Mouse (Mus musculus) neural tube, embryonic 15.5 days (tissue): ENCODE measurements at regions not wholly inside any gene's neighbourhood (a gene's known extent, or its start where the extent isn't known, plus 50 kb on each side); places are given as distances from the start of the nearest gene placed in this dataset.

Source experiments
- ATAC-seq: fragments of 200-750 bp; cut with Nextera tagmentation; 2 replicates; pipeline ENCODE4 v1.8.0; 2017; ENCODE audit warnings: mild to moderate bottlenecking, moderate TSS enrichment, moderate library complexity; ENCODE audit not compliant: low FRiP score
- H3K27ac ChIP-seq: fragments of 300-500 bp; sonication (generic); replicated peaks from 2 replicates; pipeline ENCODE4 v1.5.1; 2015; ENCODE audit warnings: mild to moderate bottlenecking, inconsistent platforms
- H3K27me3 ChIP-seq: fragments of 300-500 bp; sonication (generic); replicated peaks from 2 replicates; pipeline ENCODE4 v1.6.1; 2015; ENCODE audit warnings: inconsistent platforms
- H3K36me3 ChIP-seq: fragments of 300-500 bp; sonication (generic); 2 replicates; pipeline ENCODE4 v1.6.1; 2015; ENCODE audit warnings: inconsistent platforms
- H3K4me1 ChIP-seq: fragments of 300-500 bp; sonication (generic); 2 replicates; pipeline ENCODE4 v1.6.1; 2015; ENCODE audit warnings: inconsistent platforms
- H3K4me2 ChIP-seq: fragments of 300-500 bp; sonication (generic); 2 replicates; pipeline ENCODE4 v1.6.1; 2015; ENCODE audit warnings: inconsistent platforms, mild to moderate bottlenecking, moderate library complexity
- H3K4me3 ChIP-seq: fragments of 300-500 bp; sonication (generic); replicated peaks from 2 replicates; pipeline ENCODE4 v1.5.1; 2015; ENCODE audit warnings: mild to moderate bottlenecking, inconsistent platforms
- H3K9ac ChIP-seq: fragments of 300-500 bp; sonication (generic); replicated peaks from 2 replicates; pipeline ENCODE4 v1.6.1; 2015; ENCODE audit warnings: mild to moderate bottlenecking, inconsistent platforms
- H3K9me3 ChIP-seq: fragments of 300-500 bp; sonication (generic); replicated peaks from 2 replicates; pipeline ENCODE4 v1.6.1; 2016; ENCODE audit warnings: inconsistent platforms
- WGBS: fragments of 180-500 bp; shearing (Covaris S2); methylation state at CpG from one replicate; pipeline ENCODE4 v1.1.7; 2015; ENCODE audit warnings: mixed read lengths; 5-methylcytosine and 5-hydroxymethylcytosine counted together

- peak overlapping the region; percentile 19 for H3K4me2 ChIP-seq
- H3K27me3 ChIP-seq: no peaks in the 10 kb centered on the region
- H3K27ac ChIP-seq: peak overlapping the region; percentile 77
- peaks cover 10% of the 10 kb centered on the region for H3K4me1 ChIP-seq
- no peak overlapping the region for H3K9ac ChIP-seq
- WGBS: 20% methylated on average over 11 of the region's 11 CpGs
- ATAC-seq: peak; percentile 91
- no peaks in the 10 kb centered on the region for H3K9me3 ChIP-seq
- H3K36me3 ChIP-seq: no peaks in the 10 kb centered on the region
- no peak overlapping the region for H3K4me3 ChIP-seq
Measured at GRCm38 (mm10) chr13:84565644-84566532, 343.8 kb downstream of the Tmem161b start.

DNA sequence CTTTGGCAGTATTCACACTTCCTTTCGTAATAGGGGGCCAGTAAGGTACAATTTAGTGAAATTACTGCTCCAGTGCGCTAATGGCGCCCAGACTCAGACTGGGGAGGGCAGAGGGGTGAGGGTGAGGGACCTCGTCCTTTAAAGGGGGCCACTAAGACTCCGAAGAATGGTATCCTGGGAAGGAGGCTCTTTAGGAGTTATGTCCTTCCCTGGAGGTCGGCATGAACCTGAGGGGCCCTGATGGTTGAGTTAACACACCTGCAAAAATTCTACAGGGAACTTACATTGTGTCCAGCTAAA is 344.4 kb downstream of the Tmem161b start:
- WGBS: 16% methylated on average over 6 of the region's 6 CpGs
- H3K9ac ChIP-seq: no peak overlapping the region
- ATAC-seq: no peak
- no peak overlapping the region for H3K4me3 ChIP-seq
- no peaks in the 10 kb centered on the region for H3K27me3 ChIP-seq
- peak overlapping the region; percentile 77 for H3K27ac ChIP-seq
- peaks cover 10% of the 10 kb centered on the region for H3K4me1 ChIP-seq
- peak overlapping the region; percentile 19; the same call in 1 of the 2 replicates for H3K4me2 ChIP-seq
- H3K36me3 ChIP-seq: no peaks in the 10 kb centered on the region
- H3K9me3 ChIP-seq: no peaks in the 10 kb centered on the region

DNA sequence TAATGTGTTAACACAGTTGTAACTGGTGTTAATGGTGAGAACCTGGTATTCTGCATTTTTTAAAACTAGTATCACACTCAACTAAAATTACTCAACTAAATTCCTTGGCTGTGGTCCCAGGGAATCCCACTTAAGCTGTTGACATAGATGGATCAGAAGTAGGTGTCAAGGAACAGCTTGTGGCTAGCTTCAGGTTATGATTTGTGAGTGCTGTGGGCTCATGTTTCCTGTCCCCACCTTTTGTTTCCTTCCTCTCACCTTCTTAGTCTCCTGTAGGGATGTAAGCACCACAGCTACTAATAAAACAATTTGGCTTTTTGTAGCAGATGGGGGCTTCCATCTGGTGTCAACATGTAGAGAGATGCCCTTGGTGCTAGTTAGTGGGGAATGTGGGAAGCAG is 347.3 kb downstream of the Tmem161b start:
- H3K4me1 ChIP-seq: peaks cover 10% of the 10 kb centered on the region
- H3K27me3 ChIP-seq: no peaks in the 10 kb centered on the region
- H3K4me3 ChIP-seq: no peak overlapping the region
- H3K36me3 ChIP-seq: no peaks in the 10 kb centered on the region
- no peak overlapping the region for H3K27ac ChIP-seq
- H3K9ac ChIP-seq: no peak overlapping the region
- H3K4me2 ChIP-seq: no peak overlapping the region
- no peak for ATAC-seq
- H3K9me3 ChIP-seq: no peaks in the 10 kb centered on the region

GRCm38 (mm10) chr13:84570206-84570605 is 348.1 kb downstream of the Tmem161b start:
- Histone ChIP-seq H3K9ac (no peak overlapping the region), H3K4me2 (no peak overlapping the region), H3K4me3 (no peak overlapping the region), H3K4me1 (peaks cover 10% of the 10 kb centered on the region), H3K9me3 (no peaks in the 10 kb centered on the region), H3K27me3 (no peaks in the 10 kb centered on the region), H3K27ac (peak overlapping the region; percentile 68; the same call in 1 of the 2 replicates), H3K36me3 (no peaks in the 10 kb centered on the region)
- no peak for ATAC-seq
- WGBS: 38% methylated on average over 2 of the region's 2 CpGs

- H3K36me3 ChIP-seq: no peaks in the 10 kb centered on the region
- no peak overlapping the region for H3K9ac ChIP-seq
- peaks cover 5% of the 10 kb centered on the region; the same call in 1 of the 2 replicates for H3K4me1 ChIP-seq
- peak overlapping the region; percentile 26; the same call in 1 of the 2 replicates for H3K4me2 ChIP-seq
- 4% methylated on average over 10 of the region's 10 CpGs for WGBS
- no peaks in the 10 kb centered on the region for H3K9me3 ChIP-seq
- H3K27ac ChIP-seq: peak overlapping the region; percentile 68
- H3K4me3 ChIP-seq: no peak overlapping the region
- no peaks in the 10 kb centered on the region for H3K27me3 ChIP-seq
- ATAC-seq: peak; percentile 89
Measured at GRCm38 (mm10) chr13:84570984-84571844, 349.1 kb downstream of the Tmem161b start.

- no peak overlapping the region for H3K9ac ChIP-seq
- peak; percentile 43; the same call in 1 of the 2 replicates for ATAC-seq
- H3K4me3 ChIP-seq: no peak overlapping the region
- 0 out of 2 replicates have a peak, but pooled peaks cover 2% of the 10 kb centered on the region for H3K4me1 ChIP-seq
- 13% methylated on average over 3 of the region's 3 CpGs for WGBS
- no peaks in the 10 kb centered on the region for H3K36me3 ChIP-seq
- H3K27me3 ChIP-seq: no peaks in the 10 kb centered on the region
- H3K9me3 ChIP-seq: no peaks in the 10 kb centered on the region
- H3K4me2 ChIP-seq: no peak overlapping the region
- H3K27ac ChIP-seq: peak overlapping the region; percentile 68
Measured at GRCm38 (mm10) chr13:84571845-84572193, 349.7 kb downstream of the Tmem161b start.

- no peak overlapping the region for H3K4me2 ChIP-seq
- no peaks in the 10 kb centered on the region for H3K9me3 ChIP-seq
- H3K9ac ChIP-seq: no peak overlapping the region
- ATAC-seq: no peak
- H3K4me3 ChIP-seq: no peak overlapping the region
- no peak overlapping the region for H3K27ac ChIP-seq
- H3K36me3 ChIP-seq: no peaks in the 10 kb centered on the region
- 0 out of 2 replicates have a peak, but pooled peaks cover 2% of the 10 kb centered on the region for H3K4me1 ChIP-seq
- WGBS: 51% methylated on average over 2 of the region's 2 CpGs
- no peaks in the 10 kb centered on the region for H3K27me3 ChIP-seq
Measured at GRCm38 (mm10) chr13:84572231-84572630, 350.1 kb downstream of the Tmem161b start.

- Histone ChIP-seq H3K27me3 (no peaks in the 10 kb centered on the region), H3K9me3 (no peaks in the 10 kb centered on the region), H3K4me2 (no peak overlapping the region), H3K36me3 (no peaks in the 10 kb centered on the region), H3K4me1 (no peaks in the 10 kb centered on the region), H3K4me3 (no peak overlapping the region), H3K9ac (no peak overlapping the region), H3K27ac (no peak overlapping the region)
- ATAC-seq: no peak
Measured at GRCm38 (mm10) chr13:84596585-84597142, 374.6 kb downstream of the Tmem161b start.

DNA sequence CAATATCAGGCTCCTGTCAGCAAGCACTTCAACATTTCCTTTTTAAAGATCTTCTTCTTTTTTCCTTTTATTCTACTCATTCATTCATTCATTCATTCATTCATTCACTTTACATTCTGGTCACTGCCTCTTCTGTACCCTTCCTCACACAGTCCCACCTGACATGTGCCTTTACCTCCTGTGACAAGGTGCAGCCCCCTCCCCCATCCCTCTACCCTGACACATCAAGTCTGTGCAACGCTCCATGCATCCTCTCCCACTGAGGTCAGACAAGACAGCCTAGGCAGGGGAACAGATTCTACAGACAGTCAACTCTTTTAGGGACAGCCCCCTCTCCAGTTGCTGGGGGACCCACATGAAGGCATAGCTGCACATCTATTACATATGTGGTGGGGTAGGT is 380.5 kb downstream of the Tmem161b start:
- ATAC-seq: no peak
- Histone ChIP-seq H3K27me3 (no peaks in the 10 kb centered on the region), H3K4me3 (no peak overlapping the region), H3K9ac (no peak overlapping the region), H3K36me3 (no peaks in the 10 kb centered on the region), H3K4me2 (no peak overlapping the region), H3K27ac (no peak overlapping the region), H3K9me3 (no peaks in the 10 kb centered on the region), H3K4me1 (no peaks in the 10 kb centered on the region)
- 92% methylated on average over 1 of the region's 1 CpGs for WGBS

GRCm38 (mm10) chr13:84612497-84612896 is 390.4 kb downstream of the Tmem161b start:
- H3K4me1 ChIP-seq: peaks cover 10% of the 10 kb centered on the region; the same call in 1 of the 2 replicates
- ATAC-seq: peak; percentile 90
- no peaks in the 10 kb centered on the region for H3K27me3 ChIP-seq
- no peaks in the 10 kb centered on the region for H3K9me3 ChIP-seq
- H3K27ac ChIP-seq: peak overlapping the region; percentile 52
- WGBS: 5% methylated on average over 4 of the region's 4 CpGs
- H3K36me3 ChIP-seq: no peaks in the 10 kb centered on the region
- no peak overlapping the region for H3K9ac ChIP-seq
- no peak overlapping the region for H3K4me2 ChIP-seq
- H3K4me3 ChIP-seq: no peak overlapping the region

- no peak overlapping the region for H3K9ac ChIP-seq
- 9% methylated on average over 2 of the region's 2 CpGs for WGBS
Measured at GRCm38 (mm10) chr13:84613004-84613403, 390.9 kb downstream of the Tmem161b start.

More at GRCm38 (mm10) chr13:84613004-84613403, 390.9 kb downstream of the Tmem161b start:
- no peak overlapping the region for H3K4me3 ChIP-seq
- peak; percentile 68 for ATAC-seq
- peak overlapping the region; percentile 52 for H3K27ac ChIP-seq
- no peaks in the 10 kb centered on the region for H3K36me3 ChIP-seq
- H3K27me3 ChIP-seq: no peaks in the 10 kb centered on the region
- no peaks in the 10 kb centered on the region for H3K9me3 ChIP-seq
- H3K4me2 ChIP-seq: no peak overlapping the region
- H3K4me1 ChIP-seq: peaks cover 10% of the 10 kb centered on the region; the same call in 1 of the 2 replicates
